Mouse (Mus musculus): Measurements from ENCODE around the gene Rasl10b. TPM values are rescaled to one million over a fixed set of nuclear protein-coding genes. Genes with fewer than 3 reads are reported as not detected.

Rasl10b gene
- polyA plus RNA-seq, 1 experiment = 0.36 TPM

- Histone ChIP-seq H3ac (ENCODE audit: control insufficient read depth, insufficient read length) (no peak overlapping the region), H3K36me3 (ENCODE audit: control insufficient read depth, insufficient read depth) (no peaks in the 10 kb centered on the region), H3K4me3 (no peak overlapping the region), H3K27me3 (ENCODE audit: control insufficient read depth, insufficient read depth, insufficient read length) (peaks cover 16% of the 10 kb centered on the region), H3K4me2 (ENCODE audit: low read depth) (no peak overlapping the region), H3K79me2 (ENCODE audit: control insufficient read depth, insufficient read depth) (no peaks in the 10 kb centered on the region)
- TF ChIP-seq TCF3 (IDR thresholded peaks at IDR 0.05; ENCODE audit: insufficient read length, low read depth) = no peak
- no peak for TF ChIP-seq MAX (IDR thresholded peaks at IDR 0.05; ENCODE audit: low read depth)
- peak; percentile 52 for TF ChIP-seq REST (IDR thresholded peaks at IDR 0.05; ENCODE audit: insufficient read depth, insufficient read length)
Observed at GRCm38 (mm10) chr11:83424681-83425080, 15.7 kb downstream of the Rasl10b start.

GRCm38 (mm10) chr11:83426964-83427363 is 18.0 kb downstream of the Rasl10b start:
- H3K4me2 ChIP-seq (ENCODE audit: low read depth) = peak overlapping the region; percentile 18
- H3ac ChIP-seq (ENCODE audit: control insufficient read depth, insufficient read length) = no peak overlapping the region
- no peaks in the 10 kb centered on the region for H3K79me2 ChIP-seq (ENCODE audit: control insufficient read depth, insufficient read depth)
- no peaks in the 10 kb centered on the region for H3K36me3 ChIP-seq (ENCODE audit: control insufficient read depth, insufficient read depth)
- H3K27me3 ChIP-seq (ENCODE audit: control insufficient read depth, insufficient read depth, insufficient read length) = peaks cover 23% of the 10 kb centered on the region
- TF ChIP-seq MYOG (IDR thresholded peaks at IDR 0.05; ENCODE audit: control insufficient read depth in 1 of 3, insufficient read depth in 1 of 3, insufficient read length in 2 of 3, low read depth in 2 of 3) (peak in 2 of 3 experiments; percentile 46 to 84), MYOD1 (IDR thresholded peaks at IDR 0.05; ENCODE audit: control insufficient read depth in 1 of 3, insufficient read length in 2 of 3, low read depth in 2 of 3) (peak in 2 of 3 experiments; percentile 20 to 68), USF1 (IDR thresholded peaks at IDR 0.05; ENCODE audit: low read depth) (no peak), TCF3 (IDR thresholded peaks at IDR 0.05; ENCODE audit: insufficient read length, low read depth) (peak; percentile 32)
- no peak overlapping the region for H3K4me3 ChIP-seq

GRCm38 (mm10) chr11:83429355-83429754 is 20.4 kb downstream of the Rasl10b start, which contains the start of gene Gas2l2:
TSS of gene Gas2l2 (minus strand) at chr11:83429455.
- H3K79me2 ChIP-seq (ENCODE audit: control insufficient read depth, insufficient read depth) = no peaks in the 10 kb centered on the region
- H3K4me3 ChIP-seq = no peak within 1 kb of the TSS
- H3K36me3 ChIP-seq (ENCODE audit: control insufficient read depth, insufficient read depth) = no peaks in the 10 kb centered on the region
- peaks cover 23% of the 10 kb centered on the region for H3K27me3 ChIP-seq (ENCODE audit: control insufficient read depth, insufficient read depth, insufficient read length)
- no peak within 1 kb of the TSS for H3K4me2 ChIP-seq (ENCODE audit: low read depth)
- no peak for TF ChIP-seq MYOD1 (IDR thresholded peaks at IDR 0.05; ENCODE audit: control insufficient read depth in 1 of 3, insufficient read length in 2 of 3, low read depth in 2 of 3)
- TF ChIP-seq TCF12 (IDR thresholded peaks at IDR 0.05; ENCODE audit: insufficient read depth, poor library complexity, severe bottlenecking) = no peak
- no peak for TF ChIP-seq USF1 (IDR thresholded peaks at IDR 0.05; ENCODE audit: low read depth)
- TF ChIP-seq TCF3 (IDR thresholded peaks at IDR 0.05; ENCODE audit: insufficient read length, low read depth) = no peak
- TF ChIP-seq REST (IDR thresholded peaks at IDR 0.05; ENCODE audit: insufficient read depth, insufficient read length) = no peak
- TF ChIP-seq MAX (IDR thresholded peaks at IDR 0.05; ENCODE audit: low read depth) = no peak
- no peak for TF ChIP-seq SRF (IDR thresholded peaks at IDR 0.05; ENCODE audit: control insufficient read depth, insufficient read length, low read depth)
- no peak for TF ChIP-seq MYOG (IDR thresholded peaks at IDR 0.05; ENCODE audit: control insufficient read depth in 1 of 3, insufficient read depth in 1 of 3, insufficient read length in 2 of 3, low read depth in 2 of 3)
- TF ChIP-seq CEBPB (IDR thresholded peaks at IDR 0.05; ENCODE audit: insufficient read depth, poor library complexity, severe bottlenecking) = no peak
- TF ChIP-seq POLR2AphosphoS2 (IDR thresholded peaks at IDR 0.05; ENCODE audit: insufficient read length, low read depth) = no peak
- no peak for TF ChIP-seq E2F4 (IDR thresholded peaks at IDR 0.05; ENCODE audit: insufficient read depth)
- no peak within 1 kb of the TSS for H3ac ChIP-seq (ENCODE audit: control insufficient read depth, insufficient read length)

GRCm38 (mm10) chr11:83432533-83432932 is 23.6 kb downstream of the Rasl10b start:
- no peaks in the 10 kb centered on the region for H3K36me3 ChIP-seq (ENCODE audit: control insufficient read depth, insufficient read depth)
- peaks cover 8% of the 10 kb centered on the region for H3K27me3 ChIP-seq (ENCODE audit: control insufficient read depth, insufficient read depth, insufficient read length)
- H3K79me2 ChIP-seq (ENCODE audit: control insufficient read depth, insufficient read depth) = no peaks in the 10 kb centered on the region
- H3ac ChIP-seq (ENCODE audit: control insufficient read depth, insufficient read length) = no peak overlapping the region
- no peak overlapping the region for H3K4me3 ChIP-seq
- no peak overlapping the region for H3K4me2 ChIP-seq (ENCODE audit: low read depth)
- TF ChIP-seq REST (IDR thresholded peaks at IDR 0.05; ENCODE audit: insufficient read depth, insufficient read length) = no peak
- no peak for TF ChIP-seq TCF3 (IDR thresholded peaks at IDR 0.05; ENCODE audit: insufficient read length, low read depth)
- TF ChIP-seq POLR2A (IDR thresholded peaks at IDR 0.05; ENCODE audit: insufficient read length, low read depth) = no peak
- no peak for TF ChIP-seq POLR2AphosphoS2 (IDR thresholded peaks at IDR 0.05; ENCODE audit: insufficient read length, low read depth)
- TF ChIP-seq E2F4 (IDR thresholded peaks at IDR 0.05; ENCODE audit: insufficient read depth) = no peak
- TF ChIP-seq CEBPB (IDR thresholded peaks at IDR 0.05; ENCODE audit: insufficient read depth, poor library complexity, severe bottlenecking) = no peak
- TF ChIP-seq USF1 (IDR thresholded peaks at IDR 0.05; ENCODE audit: low read depth) = no peak
- no peak for TF ChIP-seq MYOG (IDR thresholded peaks at IDR 0.05; ENCODE audit: control insufficient read depth in 1 of 3, insufficient read depth in 1 of 3, insufficient read length in 2 of 3, low read depth in 2 of 3)
- no peak for TF ChIP-seq MYOD1 (IDR thresholded peaks at IDR 0.05; ENCODE audit: control insufficient read depth in 1 of 3, insufficient read length in 2 of 3, low read depth in 2 of 3)
- no peak for TF ChIP-seq MAX (IDR thresholded peaks at IDR 0.05; ENCODE audit: low read depth)
- TF ChIP-seq TCF12 (IDR thresholded peaks at IDR 0.05; ENCODE audit: insufficient read depth, poor library complexity, severe bottlenecking) = no peak
- TF ChIP-seq SRF (IDR thresholded peaks at IDR 0.05; ENCODE audit: control insufficient read depth, insufficient read length, low read depth) = no peak

- Histone ChIP-seq H3K36me3 (ENCODE audit: control insufficient read depth, insufficient read depth) (no peaks in the 10 kb centered on the region), H3K27me3 (ENCODE audit: control insufficient read depth, insufficient read depth, insufficient read length) (no peaks in the 10 kb centered on the region), H3ac (ENCODE audit: control insufficient read depth, insufficient read length) (no peak within 1 kb of the TSS), H3K79me2 (ENCODE audit: control insufficient read depth, insufficient read depth) (no peaks in the 10 kb centered on the region), H3K4me3 (no peak within 1 kb of the TSS), H3K4me2 (ENCODE audit: low read depth) (no peak within 1 kb of the TSS)
- no peak for TF ChIP-seq SRF (IDR thresholded peaks at IDR 0.05; ENCODE audit: control insufficient read depth, insufficient read length, low read depth)
- no peak for TF ChIP-seq CEBPB (IDR thresholded peaks at IDR 0.05; ENCODE audit: insufficient read depth, poor library complexity, severe bottlenecking)
- TF ChIP-seq POLR2AphosphoS2 (IDR thresholded peaks at IDR 0.05; ENCODE audit: insufficient read length, low read depth) = no peak
- no peak for TF ChIP-seq MYOD1 (IDR thresholded peaks at IDR 0.05; ENCODE audit: control insufficient read depth in 1 of 3, insufficient read length in 2 of 3, low read depth in 2 of 3)
- TF ChIP-seq E2F4 (IDR thresholded peaks at IDR 0.05; ENCODE audit: insufficient read depth) = no peak
- no peak for TF ChIP-seq TCF3 (IDR thresholded peaks at IDR 0.05; ENCODE audit: insufficient read length, low read depth)
- no peak for TF ChIP-seq REST (IDR thresholded peaks at IDR 0.05; ENCODE audit: insufficient read depth, insufficient read length)
- TF ChIP-seq USF1 (IDR thresholded peaks at IDR 0.05; ENCODE audit: low read depth) = no peak
- no peak for TF ChIP-seq MAX (IDR thresholded peaks at IDR 0.05; ENCODE audit: low read depth)
- TF ChIP-seq MYOG (IDR thresholded peaks at IDR 0.05; ENCODE audit: control insufficient read depth in 1 of 3, insufficient read depth in 1 of 3, insufficient read length in 2 of 3, low read depth in 2 of 3) = no peak
- TF ChIP-seq POLR2A (IDR thresholded peaks at IDR 0.05; ENCODE audit: insufficient read length, low read depth) = no peak
- TF ChIP-seq TCF12 (IDR thresholded peaks at IDR 0.05; ENCODE audit: insufficient read depth, poor library complexity, severe bottlenecking) = no peak
Observed at GRCm38 (mm10) chr11:83437377-83437776, 28.4 kb downstream of the Rasl10b start, which contains the start of gene 1700020L24Rik. TSS of gene 1700020L24Rik (plus strand) at chr11:83437677.

Data from myocyte (in vitro differentiated cells).